Mouse (Mus musculus): Measurements from ENCODE around the gene Tpp1. TPM values are rescaled to one million over a fixed set of nuclear protein-coding genes. Genes with fewer than 3 reads are reported as not detected.

The Tpp1 gene
- polyA plus RNA-seq, 1 experiment, result 299 TPM

DNA sequence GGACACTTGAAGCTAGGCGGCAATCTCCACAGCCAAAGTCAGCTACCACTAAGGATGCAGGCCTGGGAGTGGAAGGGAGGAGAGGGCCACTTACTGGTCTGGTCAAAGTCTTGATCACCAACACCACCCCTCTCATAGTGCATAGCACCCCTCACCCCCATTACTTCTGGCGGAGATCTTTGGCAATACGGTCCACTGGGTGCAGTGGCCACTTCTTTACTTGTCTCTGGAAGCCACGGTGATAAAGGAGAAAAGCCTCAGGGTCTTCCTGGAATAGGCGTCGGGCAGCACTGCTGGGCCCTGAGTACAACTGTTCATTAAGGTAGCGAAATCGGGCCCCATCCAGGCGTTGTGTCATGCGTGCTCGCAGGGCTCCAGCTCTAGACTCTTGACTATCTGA is 18.2 kb downstream of the Tpp1 start:
- no peak for TF ChIP-seq CTCF (IDR thresholded peaks at IDR 0.05; ENCODE audit: low read depth, low read length)
- no peak for TF ChIP-seq POLR2A (IDR thresholded peaks at IDR 0.05; ENCODE audit: borderline replicate concordance, low read depth, low read length)
- Histone ChIP-seq H3K27ac (ENCODE audit: insufficient read depth, low read depth, low read length) (no peak overlapping the region), H3K4me3 (ENCODE audit: insufficient read depth, low read length) (no peak overlapping the region), H3K4me1 (ENCODE audit: control insufficient read depth, insufficient read depth, low read length) (peaks cover 12% of the 10 kb centered on the region)

GRCm38 (mm10) chr7:105728701-105729428 is 23.2 kb downstream of the Tpp1 start:
- H3K4me3 ChIP-seq (ENCODE audit: insufficient read depth, low read length), result no peak overlapping the region
- no peak overlapping the region for H3K27ac ChIP-seq (ENCODE audit: insufficient read depth, low read depth, low read length)
- no peaks in the 10 kb centered on the region for H3K4me1 ChIP-seq (ENCODE audit: control insufficient read depth, insufficient read depth, low read length)
- TF ChIP-seq CTCF (IDR thresholded peaks at IDR 0.05; ENCODE audit: low read depth, low read length) (no peak), POLR2A (IDR thresholded peaks at IDR 0.05; ENCODE audit: borderline replicate concordance, low read depth, low read length) (no peak)

GRCm38 (mm10) chr7:105726980-105727325 is 25.1 kb downstream of the Tpp1 start:
- no peak for TF ChIP-seq POLR2A (IDR thresholded peaks at IDR 0.05; ENCODE audit: borderline replicate concordance, low read depth, low read length)
- TF ChIP-seq CTCF (IDR thresholded peaks at IDR 0.05; ENCODE audit: low read depth, low read length), result no peak
- no peak overlapping the region for H3K4me3 ChIP-seq (ENCODE audit: insufficient read depth, low read length)
- no peaks in the 10 kb centered on the region for H3K4me1 ChIP-seq (ENCODE audit: control insufficient read depth, insufficient read depth, low read length)
- H3K27ac ChIP-seq (ENCODE audit: insufficient read depth, low read depth, low read length), result no peak overlapping the region

DNA sequence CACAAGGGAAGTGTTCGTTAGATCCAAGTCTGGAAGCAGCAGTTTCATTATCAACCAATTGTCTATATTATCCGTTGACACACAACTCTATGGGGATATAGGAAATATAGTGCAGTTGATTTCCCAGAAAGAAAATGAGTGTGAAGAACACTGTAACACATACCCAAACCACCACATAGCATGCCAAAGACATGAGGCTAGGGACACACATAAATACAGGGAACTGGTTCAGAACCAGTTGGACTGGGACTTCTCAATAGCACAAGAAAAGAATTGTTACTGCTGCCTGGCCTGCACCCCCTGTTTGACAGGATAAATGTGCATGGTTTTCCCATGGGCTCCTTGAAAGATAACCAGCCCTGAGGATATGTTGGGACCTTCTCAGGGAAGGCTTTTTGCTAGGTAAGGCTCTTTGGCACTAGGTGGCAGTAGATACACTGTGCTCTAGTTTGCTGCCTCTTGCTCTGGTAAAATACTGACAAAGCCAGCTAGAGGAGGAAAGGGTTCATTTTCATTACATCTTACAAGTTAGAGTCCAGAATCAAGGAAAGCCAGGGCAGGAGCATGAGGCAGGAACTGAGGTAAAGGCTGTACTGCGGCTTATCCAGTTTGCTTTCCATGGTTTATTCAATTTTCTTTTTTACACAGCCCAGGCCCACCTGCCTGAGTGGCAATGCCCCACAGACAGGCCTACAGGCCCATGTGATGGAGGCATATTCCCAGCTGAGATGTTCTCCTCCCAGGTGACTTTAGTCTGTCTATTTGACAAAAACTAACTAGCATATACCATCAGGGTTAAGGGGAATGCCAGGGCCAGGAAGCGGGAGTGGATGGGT is 25.7 kb downstream of the Tpp1 start:
- TF ChIP-seq CTCF (IDR thresholded peaks at IDR 0.05; ENCODE audit: low read depth, low read length) (no peak), POLR2A (IDR thresholded peaks at IDR 0.05; ENCODE audit: borderline replicate concordance, low read depth, low read length) (no peak)
- no peaks in the 10 kb centered on the region for H3K4me1 ChIP-seq (ENCODE audit: control insufficient read depth, insufficient read depth, low read length)
- no peak overlapping the region for H3K27ac ChIP-seq (ENCODE audit: insufficient read depth, low read depth, low read length)
- H3K4me3 ChIP-seq (ENCODE audit: insufficient read depth, low read length), result no peak overlapping the region

- no peaks in the 10 kb centered on the region for H3K4me1 ChIP-seq (ENCODE audit: control insufficient read depth, insufficient read depth, low read length)
- no peak overlapping the region for H3K4me3 ChIP-seq (ENCODE audit: insufficient read depth, low read length)
- TF ChIP-seq POLR2A (IDR thresholded peaks at IDR 0.05; ENCODE audit: borderline replicate concordance, low read depth, low read length) (no peak), CTCF (IDR thresholded peaks at IDR 0.05; ENCODE audit: low read depth, low read length) (no peak)
- no peak overlapping the region for H3K27ac ChIP-seq (ENCODE audit: insufficient read depth, low read depth, low read length)
Observed at GRCm38 (mm10) chr7:105721916-105722315, 30.1 kb downstream of the Tpp1 start.

GRCm38 (mm10) chr7:105715366-105715765 is 36.7 kb downstream of the Tpp1 start:
- no peak overlapping the region for H3K4me3 ChIP-seq (ENCODE audit: insufficient read depth, low read length)
- no peak for TF ChIP-seq POLR2A (IDR thresholded peaks at IDR 0.05; ENCODE audit: borderline replicate concordance, low read depth, low read length)
- 0 out of 2 replicates have a peak, but pooled peaks have one; percentile 10 for TF ChIP-seq CTCF (IDR thresholded peaks at IDR 0.05; ENCODE audit: low read depth, low read length)
- no peaks in the 10 kb centered on the region for H3K4me1 ChIP-seq (ENCODE audit: control insufficient read depth, insufficient read depth, low read length)
- no peak overlapping the region for H3K27ac ChIP-seq (ENCODE audit: insufficient read depth, low read depth, low read length)

DNA sequence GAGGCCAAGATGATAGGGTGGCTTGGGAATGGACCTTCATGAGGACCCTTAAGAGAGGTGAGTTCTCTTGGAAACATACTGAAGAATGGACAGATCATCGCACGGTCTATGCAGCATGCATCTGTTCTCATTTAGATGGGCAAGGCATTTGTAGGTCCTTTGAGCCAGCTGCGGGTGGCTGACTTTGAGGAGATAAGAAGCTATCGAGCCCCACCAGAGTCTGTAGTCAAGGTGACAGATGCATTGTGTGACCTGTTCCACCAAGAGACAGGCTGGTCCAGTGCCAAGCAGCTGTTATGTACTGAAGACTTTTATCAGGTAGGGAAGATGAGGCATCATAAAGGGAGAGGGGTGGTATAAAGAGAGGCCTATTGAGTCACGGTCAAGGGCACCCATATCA is 43.3 kb downstream of the Tpp1 start:
- no peak for TF ChIP-seq POLR2A (IDR thresholded peaks at IDR 0.05; ENCODE audit: borderline replicate concordance, low read depth, low read length)
- TF ChIP-seq CTCF (IDR thresholded peaks at IDR 0.05; ENCODE audit: low read depth, low read length), result no peak
- no peak overlapping the region for H3K4me3 ChIP-seq (ENCODE audit: insufficient read depth, low read length)
- H3K27ac ChIP-seq (ENCODE audit: insufficient read depth, low read depth, low read length), result no peak overlapping the region
- no peaks in the 10 kb centered on the region for H3K4me1 ChIP-seq (ENCODE audit: control insufficient read depth, insufficient read depth, low read length)

- TF ChIP-seq CTCF (IDR thresholded peaks at IDR 0.05; ENCODE audit: low read depth, low read length) (no peak), POLR2A (IDR thresholded peaks at IDR 0.05; ENCODE audit: borderline replicate concordance, low read depth, low read length) (no peak)
- Histone ChIP-seq H3K4me3 (ENCODE audit: insufficient read depth, low read length) (no peak overlapping the region), H3K4me1 (ENCODE audit: control insufficient read depth, insufficient read depth, low read length) (no peaks in the 10 kb centered on the region), H3K27ac (ENCODE audit: insufficient read depth, low read depth, low read length) (no peak overlapping the region)
Observed at GRCm38 (mm10) chr7:105703816-105704215, 48.2 kb downstream of the Tpp1 start.

DNA sequence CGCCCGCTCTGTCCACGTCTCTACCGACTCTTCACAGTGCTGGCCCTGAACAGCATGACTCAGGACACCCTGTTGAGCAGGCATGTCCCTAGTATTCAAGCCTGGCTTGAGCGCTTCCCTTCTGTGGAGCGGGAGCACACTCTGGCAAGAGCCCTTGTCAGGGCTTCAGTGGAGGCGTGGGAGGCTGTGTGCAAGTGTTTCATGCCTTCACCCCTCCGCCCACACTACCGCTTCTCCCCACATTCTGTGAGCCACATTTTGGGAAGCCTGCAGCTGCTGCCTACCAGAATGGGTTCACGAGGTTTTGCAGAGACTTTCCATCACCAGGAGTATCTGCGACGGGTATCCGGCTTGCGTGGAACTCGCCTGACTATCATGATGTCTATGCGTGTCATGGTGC is 48.9 kb downstream of the Tpp1 start:
- Histone ChIP-seq H3K4me3 (ENCODE audit: insufficient read depth, low read length) (no peak overlapping the region), H3K27ac (ENCODE audit: insufficient read depth, low read depth, low read length) (no peak overlapping the region), H3K4me1 (ENCODE audit: control insufficient read depth, insufficient read depth, low read length) (no peaks in the 10 kb centered on the region)
- TF ChIP-seq CTCF (IDR thresholded peaks at IDR 0.05; ENCODE audit: low read depth, low read length) (no peak), POLR2A (IDR thresholded peaks at IDR 0.05; ENCODE audit: borderline replicate concordance, low read depth, low read length) (no peak)

Other genes with a start within 250 kb of the Tpp1 start
- gene Smpd1, start 197.9 kb downstream of the Tpp1 start, polyA plus RNA-seq (2012; ENCODE audit: insufficient read depth, insufficient read length, missing spikeins), result 26.4 and 28.0 TPM in 2 replicates
- 0.52 and 1.1 TPM in 2 replicates for gene Apbb1, start 170.6 kb downstream of the Tpp1 start, polyA plus RNA-seq (2012; ENCODE audit: insufficient read depth, insufficient read length, missing spikeins)
- gene Hpx, start 152.1 kb downstream of the Tpp1 start, polyA plus RNA-seq (2012; ENCODE audit: insufficient read depth, insufficient read length, missing spikeins), result 0.50 TPM in 1 of 2 replicates, not detected in the other
- 66.8 and 66.9 TPM in 2 replicates for gene Trim3, start 118.7 kb downstream of the Tpp1 start, polyA plus RNA-seq (2012; ENCODE audit: insufficient read depth, insufficient read length, missing spikeins)
- 129 and 148 TPM in 2 replicates for gene Timm10b, start 112.2 kb downstream of the Tpp1 start, polyA plus RNA-seq (2012; ENCODE audit: insufficient read depth, insufficient read length, missing spikeins)
- 31.7 and 36.4 TPM in 2 replicates for gene Arfip2, start 111.8 kb downstream of the Tpp1 start, polyA plus RNA-seq (2012; ENCODE audit: insufficient read depth, insufficient read length, missing spikeins)
- 4.4 and 7.0 TPM in 2 replicates for gene Gm45799, start 111.7 kb downstream of the Tpp1 start, polyA plus RNA-seq (2012; ENCODE audit: insufficient read depth, insufficient read length, missing spikeins)
- 3.7 and 5.8 TPM in 2 replicates for gene Dnhd1, start 101.4 kb downstream of the Tpp1 start, polyA plus RNA-seq (2012; ENCODE audit: insufficient read depth, insufficient read length, missing spikeins)
- gene Ilk, start 15.6 kb downstream of the Tpp1 start, polyA plus RNA-seq (2012; ENCODE audit: insufficient read depth, insufficient read length, missing spikeins), result 206 and 213 TPM in 2 replicates
- 13.9 and 22.3 TPM in 2 replicates for gene Rrp8, start 14.8 kb downstream of the Tpp1 start, polyA plus RNA-seq (2012; ENCODE audit: insufficient read depth, insufficient read length, missing spikeins)
- gene Taf10, start 7.9 kb downstream of the Tpp1 start, polyA plus RNA-seq (2012; ENCODE audit: insufficient read depth, insufficient read length, missing spikeins), result 120 and 133 TPM in 2 replicates
- 0.49 and 1.0 TPM in 2 replicates for gene Dchs1, start 35.4 kb upstream of the Tpp1 start, polyA plus RNA-seq (2012; ENCODE audit: insufficient read depth, insufficient read length, missing spikeins)
- gene Mrpl17, start 58.9 kb upstream of the Tpp1 start, polyA plus RNA-seq (2012; ENCODE audit: insufficient read depth, insufficient read length, missing spikeins), result 53.7 and 62.8 TPM in 2 replicates
- gene Gm4070, start 201.7 kb upstream of the Tpp1 start, polyA plus RNA-seq (2012; ENCODE audit: insufficient read depth, insufficient read length, missing spikeins), result 79.1 and 95.8 TPM in 2 replicates

All from bone marrow macrophage, adult 2 months (primary cell).